Mouse (Mus musculus) brain, adult 10 weeks (tissue): ENCODE results near the gene Atp2b1. TPM values are rescaled to one million over a fixed set of nuclear protein-coding genes. Genes with fewer than 3 reads are reported as not detected.

ENCODE experiments used
- polyA plus RNA-seq: library from polyadenylated mRNA; stranded (reverse); fragments of 350-450 nt; fragmentation: Illumina TruSeq; extraction: RNeasy Lipid Tissue Mini Kit (QIAGEN cat#74804); gene quantifications from one replicate; pipeline ENCODE4 v1.2.3, GENCODE M21; 2015; ENCODE audit warnings: low read depth, low replicate concordance

Atp2b1 gene
- polyA plus RNA-seq, result 412 TPM

DNA sequence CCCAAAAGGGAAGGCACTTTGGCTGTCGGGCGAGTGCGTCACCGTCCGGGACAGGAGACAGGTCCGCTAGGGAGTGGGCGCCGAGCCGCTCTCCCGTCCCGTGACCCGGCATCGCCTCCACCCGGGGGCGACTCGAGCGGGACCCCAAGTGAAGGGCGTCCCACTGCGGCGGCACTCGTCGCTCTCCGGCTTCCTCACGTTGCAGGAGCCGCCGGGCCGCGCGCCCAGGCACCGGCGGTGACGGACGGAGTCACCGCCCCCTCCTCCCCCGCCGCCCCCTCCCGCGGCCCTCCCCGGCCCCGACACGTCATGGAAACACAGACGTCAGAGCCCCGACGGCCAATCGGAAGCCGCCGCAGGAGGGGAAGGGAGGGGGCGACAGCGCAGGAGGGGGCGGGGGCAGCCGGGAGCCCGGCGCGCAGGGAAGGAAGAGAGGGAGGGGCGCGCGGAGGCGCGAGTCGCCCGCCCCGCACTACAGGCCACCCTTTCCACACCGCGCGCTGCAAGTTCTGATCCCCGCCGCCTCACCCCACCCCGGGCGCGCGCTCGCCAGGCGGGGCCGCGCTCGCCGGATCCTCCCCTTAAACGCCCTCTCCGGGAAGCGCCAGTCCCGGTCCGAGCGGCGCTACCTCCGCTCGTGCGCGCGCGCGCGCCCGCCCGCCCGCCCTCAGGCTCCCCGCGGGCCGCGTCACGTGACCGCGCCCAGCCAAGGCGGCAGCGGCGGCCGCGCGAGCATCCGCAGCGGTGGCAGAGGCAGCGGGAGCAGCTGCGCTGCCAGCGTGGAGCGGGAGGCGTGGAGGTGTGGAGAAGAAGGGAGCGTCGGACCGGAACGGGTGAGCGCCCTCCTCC lies at the start of gene Atp2b1:
TSS of gene Atp2b1 (plus strand) at position 446 of the 849 bp plus-strand sequence.

Other genes starting within 250 kb of the Atp2b1 start
- gene Poc1b, start 192.6 kb downstream of the Atp2b1 start, polyA plus RNA-seq, result 4.6 TPM
- gene Galnt4, start 193.8 kb downstream of the Atp2b1 start, polyA plus RNA-seq, result 1.7 TPM
- not detected for gene Phxr2, start 211.9 kb downstream of the Atp2b1 start, polyA plus RNA-seq